Mouse (Mus musculus): ENCODE measurements around the gene Cntnap2.

- no peak for TF ChIP-seq CTCF (IDR thresholded peaks at IDR 0.05; ENCODE audit: low read depth)
- no peak for TF ChIP-seq EP300 (IDR thresholded peaks at IDR 0.05; ENCODE audit: low read depth)
These were observed 1355.4 kb downstream of the Cntnap2 start for GRCm38 (mm10) chr6:46414562-46414961.
